Mouse (Mus musculus) spleen, postnatal 14 days (tissue): ENCODE results near the gene Cdc42bpb.
A peak's percentile ranks its signal among the peaks of the same experiment; 100 is the strongest.

Source experiments
- DNase-seq, 2 experiments: peaks; one replicate each; pipeline ENCODE4 v3.0.0; 2021 to 2022; ENCODE audit warnings: low spot score in 2 of 2

The Cdc42bpb gene

DNA sequence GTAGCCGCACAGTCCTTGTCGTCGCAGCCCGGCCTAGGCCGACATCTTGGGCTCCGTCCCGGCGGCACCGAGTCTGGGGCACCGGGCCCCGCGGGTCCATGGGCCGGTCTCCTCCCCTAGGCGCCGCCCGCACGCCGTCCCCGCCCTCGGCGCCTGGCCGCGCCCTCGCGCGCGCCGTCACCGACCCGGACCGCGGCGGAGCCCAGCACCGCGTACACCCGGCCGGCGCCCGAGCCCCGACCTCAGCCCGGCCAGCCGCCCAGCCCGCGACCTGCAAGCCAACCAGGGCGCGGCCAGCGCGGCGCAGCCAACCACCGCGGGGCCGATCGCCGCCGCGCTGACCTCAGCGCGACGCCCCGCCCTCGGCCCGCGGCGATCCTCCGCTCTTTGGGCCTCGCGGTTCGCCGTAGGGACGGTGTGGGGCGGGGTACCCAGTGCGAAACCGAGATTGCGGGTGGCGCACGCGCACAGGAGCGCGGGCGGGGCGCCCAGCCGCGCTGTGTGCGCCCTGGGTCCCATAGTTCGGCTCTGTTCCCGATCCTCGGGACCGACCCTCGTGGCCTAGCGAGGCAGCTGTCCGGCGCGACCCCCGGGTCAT is at the start of gene Cdc42bpb:
Cdc42bpb (minus strand) TSS at position 343 of the 598 bp plus-strand sequence.
- DNase-seq, result peak; percentile 25 to 51

DNA sequence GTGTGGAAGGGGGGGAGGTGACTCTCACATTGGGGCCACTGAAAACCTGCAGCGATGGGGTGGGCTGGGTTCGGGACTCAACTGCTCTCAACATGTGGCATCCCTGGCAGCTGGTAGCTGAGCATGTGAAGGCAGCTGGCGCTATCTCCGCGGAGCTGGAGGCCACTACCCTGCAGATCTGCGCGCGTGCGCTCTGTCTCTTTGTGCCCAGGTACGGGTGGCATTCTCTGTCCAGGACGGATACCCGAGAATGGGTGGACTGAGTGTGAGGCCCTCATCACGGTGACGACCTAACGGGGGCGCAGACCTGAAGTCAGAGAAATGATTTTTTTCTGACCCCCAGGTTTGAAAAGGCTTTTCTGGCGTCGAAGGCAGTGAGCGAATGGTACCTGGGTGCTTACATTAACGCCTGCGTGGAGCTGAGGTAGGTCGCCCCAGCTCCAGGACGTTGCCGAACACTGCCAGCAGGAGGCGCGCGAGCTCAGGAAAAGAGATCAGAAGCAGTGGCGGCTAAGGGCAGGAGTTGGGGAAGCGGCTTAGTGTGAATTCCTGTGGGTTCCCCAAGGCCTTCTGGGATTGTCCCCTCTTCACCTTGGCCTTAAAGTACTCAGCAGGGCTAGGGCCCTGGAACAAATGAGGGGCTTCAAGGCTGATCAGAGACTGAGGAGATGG is 48.4 kb upstream of the Cdc42bpb start:
- peak; percentile 84 to 90 for DNase-seq

DNA sequence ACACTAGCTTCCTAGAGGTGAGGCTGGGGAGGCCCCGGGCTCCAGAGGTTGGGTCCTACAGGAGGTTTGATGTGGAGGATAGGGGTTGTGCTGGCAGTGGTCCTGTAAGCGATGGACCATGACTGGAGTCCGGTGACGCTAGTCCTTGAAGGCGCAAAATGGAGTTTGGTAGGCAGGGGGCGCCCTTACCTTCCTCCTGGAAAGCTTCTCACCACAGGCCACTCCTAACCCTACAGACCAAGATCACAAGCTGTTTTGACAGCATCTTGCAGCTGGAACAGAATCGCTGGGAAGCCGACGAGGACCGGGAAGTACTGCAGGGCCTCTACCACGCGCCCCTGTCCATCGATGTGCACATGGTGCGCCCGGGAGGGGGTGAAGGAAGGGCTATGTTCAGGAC is 47.7 kb upstream of the Cdc42bpb start:
- peak; percentile 63 to 68 for DNase-seq

DNA sequence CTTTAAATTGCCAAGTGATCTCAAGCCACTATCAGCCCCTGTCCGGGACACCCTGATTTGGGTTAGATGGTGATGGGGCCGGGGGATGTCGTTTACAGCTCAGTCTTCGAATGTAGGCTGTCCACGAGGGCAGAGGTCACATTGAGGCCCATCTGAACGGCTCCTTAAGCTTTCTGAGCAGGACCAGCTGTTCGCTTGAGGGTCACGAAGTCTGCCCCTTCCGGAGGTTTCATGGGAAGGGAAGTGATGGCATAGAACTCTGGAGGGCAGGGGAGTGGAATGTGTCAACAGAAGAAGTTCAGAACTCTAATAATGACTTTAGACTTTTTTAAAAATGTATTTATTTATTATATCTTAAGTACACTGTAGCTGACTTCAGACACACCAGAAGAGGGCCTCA is 47.0 kb upstream of the Cdc42bpb start:
- no peak for DNase-seq

DNA sequence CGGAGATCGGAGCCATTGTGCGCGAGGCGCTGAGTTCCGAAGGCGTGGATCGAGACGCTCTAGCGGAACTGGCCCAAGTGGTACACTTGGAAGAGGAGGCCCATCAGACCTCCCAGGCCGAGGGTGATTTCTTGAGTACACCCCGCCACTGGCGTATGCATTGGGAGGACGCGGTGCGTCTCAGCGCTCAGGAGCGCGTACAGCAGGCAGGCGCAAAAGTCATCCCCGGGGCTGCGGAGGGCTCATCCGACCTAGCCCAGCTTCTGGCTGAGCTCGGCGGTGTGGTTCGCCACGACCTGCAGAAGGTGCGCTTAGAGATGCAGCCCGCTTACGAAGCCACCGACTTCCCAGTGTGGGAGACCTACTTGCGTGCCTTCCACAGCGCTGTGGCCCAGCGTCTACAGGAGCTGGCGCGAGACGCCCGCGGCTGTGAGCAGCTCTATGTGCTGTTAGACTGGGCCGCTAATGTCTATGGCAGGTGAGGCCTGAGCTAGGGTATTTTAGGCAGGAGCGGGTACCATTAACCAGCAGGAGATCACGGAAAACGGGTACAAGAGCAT is 46.1 kb upstream of the Cdc42bpb start:
- no peak for DNase-seq

DNA sequence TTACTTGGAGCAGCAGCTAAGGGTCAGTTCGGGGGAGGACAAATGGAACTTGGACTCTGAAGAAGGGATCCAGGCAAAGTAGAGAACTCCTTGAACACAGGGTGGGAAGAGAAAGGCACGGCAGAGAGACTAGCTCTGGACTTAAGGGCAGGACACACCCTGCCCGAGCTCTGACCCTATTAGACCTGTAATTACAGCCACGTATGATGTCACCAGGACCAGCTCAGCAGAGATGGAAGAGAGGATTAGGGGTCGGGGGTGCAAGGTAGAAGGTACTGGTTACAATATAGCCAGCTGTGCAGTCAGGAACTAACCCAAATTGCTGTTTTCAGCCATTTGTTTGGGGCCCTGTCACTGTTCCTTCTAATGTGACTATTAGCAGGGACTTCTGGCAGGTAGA is 45.3 kb upstream of the Cdc42bpb start:
- DNase-seq, result no peak

DNA sequence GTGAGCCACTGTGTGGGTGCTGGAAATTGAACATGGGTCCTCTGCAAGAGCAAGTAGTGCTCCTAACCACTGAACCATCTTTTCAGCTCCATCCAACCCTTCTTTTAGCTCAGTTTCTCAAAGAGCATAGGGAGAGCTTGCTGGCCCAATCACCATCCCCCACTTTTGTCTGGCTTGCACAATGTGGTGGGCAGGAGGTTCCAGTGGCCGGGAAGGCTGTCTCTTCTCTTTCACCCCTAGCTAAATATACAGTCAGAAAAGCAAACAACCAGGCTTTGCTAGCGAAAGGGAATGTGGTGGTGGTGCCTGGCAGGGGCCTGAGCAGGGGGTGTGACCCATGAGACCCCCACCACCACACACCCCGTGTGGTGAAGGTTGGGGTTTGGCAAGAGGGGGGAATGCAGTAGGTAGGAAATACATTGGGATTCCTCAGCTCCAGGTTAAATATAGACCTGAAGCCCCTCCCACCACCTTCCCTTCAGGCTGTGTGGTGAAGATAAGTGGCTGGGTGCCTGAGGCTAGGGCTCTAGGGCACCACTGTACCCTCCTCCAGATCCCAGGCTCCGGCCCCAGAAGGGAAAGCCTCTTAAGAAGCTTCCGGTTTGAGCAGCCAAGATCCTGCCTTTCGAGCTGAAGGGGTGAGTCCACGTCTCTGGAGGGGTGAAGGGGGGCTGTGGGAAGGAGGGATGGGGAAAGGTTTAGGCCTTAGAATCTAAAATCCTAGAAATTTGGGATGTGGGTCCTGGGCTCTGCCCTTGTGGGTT is 43.6 kb upstream of the Cdc42bpb start:
- no peak for DNase-seq

DNA sequence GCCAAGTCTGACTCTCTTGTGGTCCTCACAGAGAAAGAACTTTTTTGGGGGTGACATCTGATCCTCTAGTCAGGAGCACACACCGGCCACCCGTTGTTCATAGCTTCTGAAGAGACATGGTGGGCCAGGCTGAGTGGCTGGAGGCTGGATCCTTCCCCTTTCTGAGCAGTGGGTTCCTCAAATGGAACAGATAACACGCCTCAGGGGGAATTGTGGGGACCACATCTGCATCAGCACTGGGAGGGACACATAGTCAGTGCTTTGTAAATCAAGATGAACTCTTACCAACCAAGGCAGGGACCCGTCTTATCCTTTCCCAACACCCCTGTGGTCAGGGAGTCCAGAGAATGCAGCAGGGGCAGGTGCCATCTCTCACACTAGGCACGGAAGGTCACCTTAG is 42.4 kb upstream of the Cdc42bpb start:
- no peak for DNase-seq

DNA sequence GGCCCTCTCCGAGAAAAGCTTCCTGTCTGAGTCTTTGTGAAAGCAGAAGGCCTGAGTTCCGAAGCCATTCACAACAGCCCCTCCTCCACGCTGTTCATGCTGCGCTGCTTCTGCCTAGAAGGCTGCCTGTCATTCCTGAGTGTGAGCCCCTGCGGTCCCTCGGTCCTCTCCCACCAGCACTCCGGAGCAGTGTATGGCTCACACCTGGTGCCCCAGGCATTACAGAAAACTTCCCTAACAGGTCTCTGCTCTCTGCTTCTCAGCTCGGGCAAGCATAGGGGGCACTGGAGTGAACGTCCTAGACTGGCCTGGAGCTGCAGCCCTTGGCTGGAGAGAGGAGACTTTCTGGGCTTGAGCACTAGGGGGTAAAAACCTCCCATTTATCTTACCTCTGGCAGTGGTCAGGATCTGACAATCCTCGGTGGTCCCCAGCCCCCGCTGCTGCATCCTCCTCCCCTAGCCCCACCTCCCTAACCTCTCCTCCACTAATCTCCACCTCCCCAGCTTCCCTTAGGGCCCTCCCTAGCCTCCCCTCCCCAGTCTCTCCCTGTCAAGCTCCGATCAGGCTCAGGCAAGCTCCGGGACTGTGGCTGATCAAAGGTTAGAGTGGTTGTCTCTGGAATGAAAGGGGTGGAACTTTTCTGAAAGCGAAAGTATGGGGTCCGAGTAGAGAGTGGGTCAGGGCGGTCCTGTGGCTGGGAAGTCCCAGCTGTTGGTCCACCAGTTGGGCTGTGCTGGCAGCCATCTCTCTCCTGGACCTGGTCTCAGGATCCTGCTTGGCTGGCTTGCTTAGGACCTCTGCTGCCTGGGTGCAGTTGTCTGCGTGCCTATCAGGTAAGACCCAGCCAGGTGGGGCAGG is 39.6 kb upstream of the Cdc42bpb start, which contains the start of gene Exoc3l4:
Exoc3l4 (plus strand) TSS at position 97 of the 859 bp plus-strand sequence.
- DNase-seq, result no peak

DNA sequence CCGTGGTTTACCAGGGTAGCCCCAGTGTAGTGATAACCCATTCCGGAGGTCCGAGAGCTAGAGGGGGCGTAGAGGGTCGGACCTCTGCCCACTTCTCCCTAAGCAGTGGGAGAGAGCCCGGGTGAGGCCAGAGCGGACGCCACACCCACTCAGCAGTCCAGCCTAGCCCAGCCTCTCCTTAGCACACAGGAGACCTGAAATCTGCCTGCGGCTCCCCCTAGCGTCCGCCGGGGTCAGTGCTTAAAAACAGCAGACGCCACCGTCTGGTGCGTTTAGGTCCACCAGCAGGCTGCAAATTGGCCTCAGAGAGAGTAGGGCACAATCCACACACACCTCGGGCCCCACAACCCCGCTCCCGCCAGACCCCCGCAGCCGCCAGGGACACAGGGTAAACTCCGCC is 35.8 kb upstream of the Cdc42bpb start:
- DNase-seq, result peak; percentile 59 to 70

DNA sequence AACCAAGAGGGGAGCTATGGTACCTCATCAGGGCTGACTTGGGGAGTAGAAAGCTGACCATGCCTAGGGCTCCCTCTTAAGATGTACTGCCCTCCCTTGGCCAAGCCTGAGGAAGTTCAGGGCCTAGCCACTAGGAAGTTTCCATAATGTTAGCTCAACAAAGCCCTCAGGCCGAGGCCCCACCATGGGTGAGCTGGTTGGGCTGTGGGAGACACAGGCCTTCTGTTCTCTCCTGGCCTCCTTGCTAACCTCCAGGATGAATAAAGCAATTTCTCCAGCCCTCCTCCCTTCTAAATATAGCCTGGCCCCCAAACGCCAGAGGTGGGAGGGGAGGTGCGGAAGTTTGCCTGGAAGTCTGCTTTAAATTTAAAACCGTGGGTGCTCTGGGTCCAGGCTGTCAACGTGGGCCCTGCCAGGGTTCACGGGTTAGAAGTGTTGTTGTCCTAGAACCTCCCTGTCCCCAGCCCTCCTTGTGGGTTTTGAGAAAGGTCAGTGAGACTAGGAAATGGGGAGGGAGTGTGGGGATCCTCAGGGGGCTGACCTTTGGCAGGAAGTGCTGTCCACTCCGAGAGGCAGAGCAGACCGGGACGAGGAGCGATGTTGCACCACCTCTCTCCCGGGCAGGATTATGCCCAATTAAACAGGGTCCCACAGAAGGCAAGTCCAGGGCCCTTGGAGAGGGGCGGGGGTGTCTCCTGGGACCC is 35.2 kb upstream of the Cdc42bpb start:
- DNase-seq, result no peak

DNA sequence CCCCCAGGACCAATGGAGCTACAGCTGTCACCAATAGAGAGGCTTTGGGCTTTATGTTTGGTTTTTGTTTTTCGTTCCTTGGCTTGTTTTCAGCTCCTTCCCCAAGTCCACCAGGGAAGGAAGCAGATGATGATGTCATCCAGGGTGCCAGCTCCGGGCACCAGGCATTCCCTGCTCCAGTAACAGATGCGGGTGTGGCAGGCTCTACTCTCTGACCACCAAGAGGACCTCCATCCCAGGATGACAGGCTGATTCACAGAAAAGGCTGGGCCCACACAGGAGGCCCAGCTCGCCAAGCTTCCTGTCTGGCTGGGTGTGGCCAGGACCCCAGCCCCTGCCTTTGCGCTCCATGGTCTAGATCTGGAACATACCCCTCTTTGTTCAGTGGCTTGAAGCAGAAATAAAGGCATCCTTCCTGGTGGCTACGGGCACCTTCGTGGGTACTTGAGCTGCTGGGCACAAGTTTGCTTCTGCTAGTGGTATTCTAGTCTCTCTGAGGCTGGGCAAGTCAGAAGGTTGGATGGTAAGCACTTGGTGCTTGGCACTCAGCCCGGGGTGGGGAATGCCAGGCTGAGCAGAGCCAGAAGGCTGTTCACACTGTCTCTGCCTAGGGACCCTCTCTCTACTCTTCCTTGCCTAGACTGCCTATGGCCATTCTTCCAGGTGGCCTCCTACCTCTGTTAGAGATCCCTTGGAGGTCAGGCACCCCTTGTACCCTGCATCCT is 34.3 kb upstream of the Cdc42bpb start:
- DNase-seq, result no peak

DNA sequence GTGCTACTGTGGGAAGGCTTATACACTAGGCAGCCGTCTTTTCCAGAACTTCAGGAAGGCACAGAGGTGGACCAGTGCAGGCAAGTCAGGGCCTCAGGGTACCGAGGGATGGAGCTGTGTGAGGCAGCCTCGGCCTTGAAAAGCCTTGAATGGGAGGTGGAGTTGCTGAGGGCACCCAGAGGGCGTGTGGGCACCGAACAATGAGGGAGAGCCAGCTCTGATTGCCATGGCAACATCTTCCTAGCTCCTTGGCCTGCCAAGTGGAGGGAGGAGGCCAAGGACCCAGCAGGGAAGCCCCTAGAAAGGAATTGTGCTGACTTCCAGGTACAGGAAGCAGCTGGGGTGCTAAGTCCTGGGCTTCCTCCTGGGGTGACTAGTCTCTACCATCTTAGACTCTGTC is 32.1 kb upstream of the Cdc42bpb start:
- DNase-seq, result no peak

DNA sequence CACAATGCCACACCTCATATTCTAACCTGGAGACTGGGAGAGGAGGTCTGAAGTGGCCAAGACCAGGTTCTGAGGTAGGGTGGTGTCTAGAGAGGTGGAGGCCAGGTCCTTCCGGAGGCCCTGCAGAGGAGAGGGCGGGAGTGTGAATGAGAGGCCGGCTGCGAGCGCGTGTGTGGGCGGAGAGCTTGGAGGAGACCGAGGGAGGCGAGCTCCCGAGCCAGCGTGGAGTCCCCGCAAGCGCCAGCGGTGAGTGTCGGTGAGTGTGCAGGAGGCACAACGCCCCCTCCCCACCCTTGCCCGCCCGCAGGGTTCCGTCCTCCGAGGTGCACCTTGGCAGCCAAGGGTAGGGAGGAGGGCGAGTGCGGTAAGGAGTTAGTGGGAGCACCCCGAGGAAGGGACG is 29.1 kb upstream of the Cdc42bpb start, which contains the start of gene Lbhd2:
Lbhd2 (plus strand) TSS at position 188 of the 400 bp plus-strand sequence.
- DNase-seq, result no peak

DNA sequence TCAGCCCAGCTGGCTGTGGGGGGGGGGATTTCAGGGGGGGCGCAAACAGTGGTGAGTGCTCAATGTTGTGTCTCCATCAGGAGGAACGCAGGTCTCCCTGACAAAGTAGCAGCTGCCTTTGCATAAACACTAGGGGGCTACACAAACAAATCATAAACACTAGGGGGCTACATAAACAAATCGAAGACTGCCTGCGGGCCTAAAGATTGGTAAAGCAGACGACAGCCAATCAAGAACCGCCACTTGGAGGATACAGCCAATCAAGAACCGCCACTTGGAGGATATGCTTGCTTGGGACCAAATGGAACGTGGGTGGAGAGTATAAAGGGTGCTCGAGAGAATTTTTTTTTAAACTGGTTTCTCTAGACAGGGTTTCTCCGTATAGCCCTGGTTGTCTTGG is 27.4 kb upstream of the Cdc42bpb start:
- DNase-seq, result no peak

DNA sequence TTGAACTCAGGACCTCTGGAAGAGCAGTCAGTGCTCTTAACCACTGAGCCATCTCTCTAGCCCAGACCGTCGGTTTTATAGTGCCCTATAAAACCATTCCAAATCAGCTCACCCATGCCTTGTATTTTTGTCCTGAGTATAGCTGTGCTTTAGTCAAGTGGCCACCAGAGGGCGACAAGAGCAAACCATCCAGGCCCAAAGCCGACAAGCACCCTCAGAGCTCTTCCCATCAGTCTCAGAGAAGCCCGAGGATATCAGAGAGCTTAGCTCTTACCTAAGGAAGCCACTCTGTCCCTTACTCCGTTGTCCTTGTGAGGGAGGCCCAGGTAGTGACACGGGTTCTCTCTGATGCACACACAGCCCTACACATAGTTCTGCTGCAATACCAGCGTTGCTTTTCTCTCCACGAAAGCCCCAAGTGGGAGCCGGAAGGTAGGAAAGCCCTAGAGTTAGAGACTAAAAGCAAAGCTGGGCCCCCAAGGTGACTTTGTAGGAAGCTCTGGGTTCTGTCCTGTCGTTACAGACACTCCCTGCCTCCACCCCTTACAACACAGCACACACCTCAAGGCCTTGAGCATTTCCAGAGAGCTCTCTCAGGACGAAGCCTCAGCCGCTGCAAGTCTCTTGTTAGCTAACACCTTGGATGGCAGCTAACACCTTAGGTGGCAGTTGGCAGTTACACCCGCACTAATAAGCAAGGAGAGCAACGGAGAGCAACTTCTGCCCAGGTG is 24.1 kb upstream of the Cdc42bpb start:
- DNase-seq, result peak in 1 of 2 experiments; percentile 48

DNA sequence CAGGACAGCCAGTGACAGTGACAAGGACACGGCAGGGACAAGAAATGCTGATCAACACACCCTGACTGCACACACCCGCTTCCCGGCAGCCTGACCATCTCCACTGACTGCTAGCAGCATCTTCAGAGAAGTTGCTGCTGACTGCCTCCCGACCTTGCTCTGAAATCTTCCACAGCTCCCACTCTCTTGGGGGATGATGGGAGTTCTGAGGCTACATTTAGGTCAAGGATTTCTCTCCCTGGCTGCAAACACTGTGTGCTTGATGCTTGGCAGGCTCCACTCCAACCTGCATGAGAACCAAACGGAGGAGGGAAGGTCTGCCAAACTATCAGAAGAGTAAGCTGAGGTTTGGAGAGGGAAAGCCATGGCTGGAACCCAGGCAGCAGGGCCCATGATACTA is 19.5 kb upstream of the Cdc42bpb start:
- no peak for DNase-seq

DNA sequence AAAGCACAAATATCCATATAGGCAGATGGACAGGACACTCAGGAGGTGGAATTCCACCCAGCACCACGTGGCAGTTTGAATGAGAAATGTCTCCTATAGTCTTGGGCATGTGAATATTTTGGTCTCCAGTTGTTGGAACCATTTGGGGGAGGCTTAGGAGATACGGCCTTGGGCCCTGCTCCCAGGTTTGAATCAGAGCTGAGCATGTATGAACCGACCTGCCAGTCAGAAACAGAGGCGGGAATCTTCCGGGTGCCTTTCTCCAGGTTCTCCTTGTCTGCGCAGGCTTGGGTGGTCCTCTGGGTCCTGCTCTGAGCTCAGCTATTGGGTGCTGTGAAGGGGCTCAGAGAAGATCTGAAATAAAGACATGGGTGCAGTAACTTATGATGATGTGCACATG is 16.5 kb upstream of the Cdc42bpb start:
- DNase-seq, result no peak

DNA sequence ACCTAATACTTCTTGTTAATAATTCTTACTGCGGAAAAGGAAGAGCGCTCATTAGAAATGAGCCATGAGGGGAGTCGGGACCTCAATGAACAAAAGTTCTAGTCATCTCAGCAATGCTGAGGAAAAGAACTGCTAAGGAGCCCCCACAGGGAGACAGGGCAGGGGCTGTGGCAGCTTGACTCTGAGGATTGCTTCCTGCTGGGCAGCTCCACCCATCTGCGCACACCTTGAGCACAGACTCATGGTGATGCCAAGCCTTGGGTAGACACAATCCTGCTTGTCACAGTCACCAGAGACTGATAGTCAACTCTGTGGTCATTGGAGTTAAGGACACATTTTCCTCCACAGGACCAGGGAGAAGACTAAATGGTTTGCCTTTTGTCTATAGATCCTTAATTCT is 9.6 kb upstream of the Cdc42bpb start:
- DNase-seq, result no peak
